Mouse (Mus musculus) ES-E14 (cell line): Measurements from ENCODE around the gene Ttll7.

Experiments
- CHD2 ChIP-seq: IDR thresholded peaks from 2 replicates; pipeline ENCODE4 v1.6.1; 2014; ENCODE audit warnings: mild to moderate bottlenecking, low read depth, low read length, inconsistent platforms
- HCFC1 ChIP-seq: IDR thresholded peaks from 2 replicates; pipeline ENCODE4 v1.6.1; 2012; ENCODE audit warnings: low read length, inconsistent platforms, borderline replicate concordance; ENCODE audit not compliant: insufficient read depth
- MAFK ChIP-seq: IDR thresholded peaks from 2 replicates; pipeline ENCODE4 v1.6.1; 2014; ENCODE audit warnings: mild to moderate bottlenecking, low read depth, low read length, inconsistent platforms; ENCODE audit not compliant: insufficient read depth
- ZC3H11A ChIP-seq: IDR thresholded peaks from 2 replicates; pipeline ENCODE4 v1.6.1; 2012; ENCODE audit warnings: low read depth, mild to moderate bottlenecking, inconsistent platforms, low read length, borderline replicate concordance
- ZNF384 ChIP-seq: IDR thresholded peaks from 2 replicates; pipeline ENCODE4 v1.6.1; 2012; ENCODE audit warnings: low read depth, low read length, inconsistent platforms

DNA sequence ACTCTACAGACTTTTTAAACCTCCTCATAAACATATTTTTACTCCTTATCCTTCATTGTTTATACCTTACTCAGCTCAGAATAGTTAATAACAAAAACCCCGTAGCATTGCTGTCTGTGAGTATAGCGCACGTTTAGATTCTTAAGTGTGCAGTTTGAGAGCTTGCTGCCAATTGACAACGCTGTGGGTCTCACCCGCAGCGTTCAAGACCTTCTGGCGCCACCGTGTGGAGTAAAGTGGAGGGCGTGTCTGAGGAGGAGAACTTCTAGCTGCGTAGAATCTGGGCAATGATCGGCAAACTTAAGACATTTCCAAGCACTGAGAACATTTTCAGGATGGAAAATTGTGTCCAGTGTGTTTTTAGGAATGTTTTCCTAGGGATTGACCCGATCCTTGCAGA lies 62.6 kb downstream of the Ttll7 start:
- TF ChIP-seq ZC3H11A (peak; percentile 72; the same call in 1 of the 2 replicates), ZNF384 (no peak), MAFK (no peak), HCFC1 (no peak), CHD2 (no peak)
